Mouse (Mus musculus): ENCODE data around the gene Zfp54.
"Not testable (repeated sequence)": the region's sequence is repeated elsewhere in the genome, so short reads cannot be mapped to it uniquely, and the experiment has no call there.

Gene Zfp54

GRCm38 (mm10) chr17:21422664-21423599, at the start of gene Zfp54:
Zfp54 (plus strand) TSS chr17:21423227.
- DNase-seq, result peak; percentile 42 to 45

GRCm38 (mm10) chr17:21375311-21375710, 47.7 kb upstream of the Zfp54 start:
- DNase-seq, result no peak

DNA sequence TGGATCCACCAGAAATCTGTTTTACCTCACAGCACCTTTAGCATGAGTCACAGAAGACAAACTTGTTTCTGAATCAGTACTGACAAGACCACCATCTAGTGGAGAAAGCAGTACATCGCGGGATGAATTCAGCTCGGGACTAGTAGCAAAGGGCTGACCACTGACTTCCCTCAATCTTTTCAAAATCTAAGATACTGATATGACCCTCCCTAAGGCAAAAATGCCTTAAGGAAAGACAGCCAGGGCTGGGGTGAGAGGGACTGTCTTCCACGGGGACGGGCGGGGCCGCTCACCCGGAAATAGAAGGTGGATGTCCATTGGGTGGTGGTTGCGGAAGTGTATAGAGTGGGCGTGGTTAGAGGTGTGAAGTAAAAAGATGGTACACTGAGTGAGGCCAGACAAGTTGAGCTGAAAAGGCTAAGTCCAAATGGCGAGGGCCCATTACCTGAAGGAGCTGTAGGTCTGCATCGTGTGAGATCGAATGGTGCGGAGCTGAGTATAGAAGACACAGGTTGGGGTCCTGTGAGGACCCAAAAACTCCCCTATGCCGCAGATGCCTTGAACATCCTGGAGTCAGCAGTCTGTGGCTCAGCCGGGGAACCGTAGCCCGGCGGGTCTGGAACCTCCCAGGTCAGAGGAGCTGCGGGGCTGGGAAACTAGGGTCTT, 39.5 kb upstream of the Zfp54 start, which contains the start of gene Zfp677:
Gene Zfp677, plus strand, starts transcription at position 358 of the 666 bp plus-strand sequence.
- peak; percentile 41 to 42 for DNase-seq

GRCm38 (mm10) chr17:21384057-21384411, 39.0 kb upstream of the Zfp54 start:
- DNase-seq, result no peak

DNA sequence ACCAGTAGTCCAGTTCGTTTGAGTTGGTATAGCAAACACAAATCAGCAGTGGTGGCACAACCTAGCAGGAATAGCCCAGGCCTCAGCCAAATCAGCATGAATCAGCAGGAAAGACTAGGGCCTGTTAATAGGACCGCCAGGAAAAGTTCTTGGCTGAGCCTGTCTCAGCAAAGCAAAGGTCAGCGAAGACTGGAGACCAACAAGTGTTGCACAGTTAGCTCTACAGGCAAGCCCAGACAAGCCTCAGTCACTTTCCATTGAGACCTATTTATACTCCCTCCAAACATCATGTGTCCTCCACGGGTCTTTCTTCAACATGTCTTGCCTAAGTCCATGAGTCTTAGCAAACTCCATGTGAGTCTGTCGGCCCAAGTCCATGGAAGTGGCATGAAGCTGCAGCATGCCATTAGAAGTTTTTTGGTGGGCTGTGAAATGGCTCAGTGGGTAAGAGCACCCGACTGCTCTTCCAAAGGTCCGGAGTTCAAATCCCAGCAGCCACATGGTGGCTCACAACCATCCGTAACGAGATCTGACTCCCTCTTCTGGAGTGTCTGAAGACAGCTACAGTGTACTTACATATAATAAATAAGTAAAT, 15.9 kb downstream of the Zfp54 start:
- DNase-seq, result not testable (repeated sequence)

DNA sequence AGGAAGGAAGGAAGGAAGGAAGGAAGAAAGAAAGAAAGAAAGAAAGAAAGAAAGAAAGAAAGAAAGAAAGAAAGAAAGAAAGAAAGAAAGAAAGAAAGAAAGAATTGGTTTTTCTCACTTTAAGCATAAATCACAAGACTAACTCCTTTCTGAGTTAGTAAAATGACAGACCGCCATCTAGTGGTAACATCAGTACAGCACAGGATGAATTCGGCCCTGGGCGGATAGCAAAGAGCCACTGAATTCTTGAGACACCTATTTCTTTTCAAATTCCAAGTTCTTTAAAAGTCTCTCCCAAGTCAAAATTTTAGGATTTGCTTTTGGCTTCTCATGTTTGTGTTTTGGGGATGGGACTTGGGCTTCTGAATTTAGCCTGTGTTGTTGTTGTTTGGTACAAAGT, 26.6 kb downstream of the Zfp54 start:
- peak; percentile 53 to 74 for DNase-seq

DNA sequence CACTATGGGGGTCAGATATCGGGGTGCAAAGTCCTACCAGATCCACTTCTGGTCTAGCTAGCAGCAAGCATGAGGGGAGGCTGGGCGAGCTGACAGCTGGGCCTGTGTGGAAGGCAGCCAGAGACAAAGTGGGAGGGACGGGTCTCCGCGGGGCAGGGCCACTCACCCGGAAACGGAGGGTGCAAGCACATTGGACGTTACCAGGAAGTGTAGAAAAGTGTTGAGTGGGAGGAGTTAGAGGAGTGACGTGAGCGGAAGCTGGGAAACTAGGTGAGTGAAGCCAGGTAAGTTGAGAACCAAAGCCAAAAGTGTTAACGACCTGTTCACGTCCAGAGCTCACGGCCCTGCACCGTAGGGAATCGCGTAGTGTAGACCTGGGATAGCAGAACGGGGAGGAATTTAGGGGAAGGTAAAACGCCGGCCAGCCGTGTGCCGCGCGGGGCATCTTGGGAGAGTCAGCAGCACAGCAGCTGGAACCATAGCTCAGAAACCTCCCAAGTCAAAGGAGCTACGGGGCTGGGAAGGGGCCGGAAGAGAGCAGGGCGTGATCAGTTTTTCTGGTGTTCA, 27.2 kb downstream of the Zfp54 start, which contains the start of gene Zfp51:
Gene Zfp51, plus strand, starts transcription at position 237 of the 567 bp plus-strand sequence.
- DNase-seq, result peak; percentile 75 to 78

DNA sequence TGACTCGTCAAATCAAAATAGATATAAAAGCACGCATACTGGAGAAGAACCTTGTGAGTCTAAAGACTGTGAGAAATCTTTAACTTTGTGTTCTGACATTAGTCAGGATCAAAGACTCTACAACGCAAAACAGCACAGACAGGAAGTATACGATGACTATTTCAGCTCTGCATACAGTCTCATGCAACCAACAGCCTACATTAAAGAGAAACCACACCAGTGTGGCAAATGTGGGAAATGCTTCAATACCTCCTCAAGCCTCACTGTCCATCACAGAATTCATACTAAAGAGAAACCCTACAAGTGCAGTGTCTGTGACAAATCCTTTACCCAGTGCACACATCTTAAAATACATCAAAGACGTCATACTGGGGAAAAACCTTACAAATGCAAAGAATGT, 40.5 kb downstream of the Zfp54 start:
- DNase-seq, result no peak

GRCm38 (mm10) chr17:21472032-21472652, 49.1 kb downstream of the Zfp54 start:
- no peak for DNase-seq

DNA sequence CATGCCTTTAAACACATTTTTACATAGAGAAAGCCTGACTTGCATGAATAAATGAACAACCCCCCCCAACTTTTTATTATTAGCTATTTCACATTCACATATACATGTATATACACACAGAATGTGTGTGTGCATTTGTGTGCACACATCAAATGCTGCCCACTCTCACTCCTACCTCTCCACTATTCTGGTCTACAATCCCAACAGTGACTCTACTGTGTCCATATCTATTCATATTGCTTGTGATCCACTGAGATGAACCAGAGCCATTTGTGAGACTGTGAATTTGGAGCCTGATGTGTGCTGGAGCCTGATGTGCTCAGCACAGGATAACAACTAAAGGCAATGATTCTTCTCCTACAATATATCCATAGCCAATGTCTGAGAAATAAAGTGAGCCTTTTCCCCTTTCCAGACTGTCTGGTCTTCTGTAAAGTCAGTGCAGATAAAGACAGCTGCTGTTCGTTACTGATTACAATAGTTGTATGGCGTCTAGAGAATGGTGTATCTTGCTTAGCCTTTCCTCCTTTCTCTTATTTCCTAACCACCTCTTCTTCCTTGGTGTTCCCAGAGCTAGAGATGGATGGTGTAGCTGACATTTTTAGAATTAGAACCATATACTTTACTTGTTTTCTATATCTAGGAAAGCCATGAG, 49.8 kb downstream of the Zfp54 start:
- DNase-seq, result no peak

- DNase-seq, result no peak
Observed at GRCm38 (mm10) chr17:21473362-21474190, 50.5 kb downstream of the Zfp54 start.

DNA sequence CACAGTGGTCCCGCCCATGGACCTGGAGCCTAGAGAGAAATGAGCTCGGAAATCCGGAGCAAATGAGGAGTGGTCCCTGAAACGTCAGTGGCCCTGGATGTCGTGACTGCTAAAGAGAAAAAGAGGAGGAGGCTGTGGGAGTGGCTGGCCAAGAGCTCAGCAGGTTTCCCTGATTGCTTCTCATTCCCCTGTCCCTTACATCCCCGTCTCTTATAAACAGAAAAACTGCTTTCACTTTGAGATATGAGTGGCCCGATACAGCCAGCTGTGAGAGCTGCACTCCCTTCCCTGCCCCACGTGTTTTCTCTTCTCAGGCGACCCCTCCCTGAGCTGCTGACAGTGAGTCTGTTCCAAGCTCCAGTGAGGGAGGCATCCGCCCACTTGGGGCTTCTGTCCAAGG, 51.7 kb downstream of the Zfp54 start:
- not testable (repeated sequence) for DNase-seq

DNA sequence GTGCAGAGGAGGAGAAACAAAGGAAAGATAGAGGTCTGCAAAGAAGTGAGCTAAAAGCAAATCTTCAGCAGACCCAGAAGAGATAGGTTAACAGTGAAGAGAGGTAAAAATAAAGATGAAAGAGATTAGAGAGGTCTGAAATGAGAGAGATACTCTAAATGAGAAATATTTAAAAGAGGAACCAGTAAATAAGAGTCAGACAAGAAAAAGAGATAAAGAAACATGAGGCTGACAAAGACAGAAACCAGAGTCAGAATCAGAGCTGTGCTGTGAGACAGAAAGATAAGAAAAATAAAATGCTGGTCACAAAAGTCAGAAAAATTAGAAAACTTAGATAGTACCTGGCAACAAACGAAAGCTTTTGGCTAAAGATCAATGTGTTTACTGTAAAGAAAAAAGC, 52.3 kb downstream of the Zfp54 start:
- not testable (repeated sequence) for DNase-seq

DNA sequence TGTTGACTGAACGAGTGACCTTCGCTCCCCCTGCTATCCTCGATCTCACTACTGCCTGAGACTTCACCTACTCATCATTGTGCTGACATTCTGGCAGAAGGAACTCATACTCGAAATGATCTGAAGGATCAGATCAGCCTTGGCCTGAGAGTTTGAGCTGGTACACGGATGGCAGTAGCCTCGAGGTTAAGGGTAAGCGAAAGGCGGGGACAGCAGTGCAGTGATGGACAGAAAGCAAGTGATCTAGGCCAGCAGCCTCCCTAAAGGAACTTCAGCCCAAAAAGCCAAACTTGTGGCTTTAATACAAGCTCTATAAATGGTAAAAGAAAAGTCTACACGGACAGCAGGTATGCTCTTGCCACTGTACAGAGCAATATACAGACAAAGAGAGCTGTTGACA, 53.3 kb downstream of the Zfp54 start:
- not testable (repeated sequence) for DNase-seq

- not testable (repeated sequence) for DNase-seq
Observed at GRCm38 (mm10) chr17:21478103-21478777, 55.2 kb downstream of the Zfp54 start.
